Mouse (Mus musculus) spleen, embryonic (tissue): ENCODE measurements around the gene Adgrg1.
"Not testable (repeated sequence)": the region's sequence is repeated elsewhere in the genome, so short reads cannot be mapped to it uniquely, and the experiment has no call there.

Source experiments
- CTCF ChIA-PET: fragments of 350-600 bp; sonication (Branson Sonifier 250); formaldehyde crosslinking; loops from one replicate; lab custom pipeline; 2022; lab: Charles Lee

Adgrg1 gene

GRCm38 (mm10) chr8:95025421-95025820 lies 50.9 kb downstream of the Adgrg1 start:
- CTCF ChIA-PET = no interaction called here

- CTCF ChIA-PET = not testable (repeated sequence)
These were observed 53.8 kb downstream of the Adgrg1 start for GRCm38 (mm10) chr8:95028391-95028790.

- CTCF ChIA-PET = no interaction called here
These were observed 62.8 kb downstream of the Adgrg1 start for GRCm38 (mm10) chr8:95037106-95037925.

DNA sequence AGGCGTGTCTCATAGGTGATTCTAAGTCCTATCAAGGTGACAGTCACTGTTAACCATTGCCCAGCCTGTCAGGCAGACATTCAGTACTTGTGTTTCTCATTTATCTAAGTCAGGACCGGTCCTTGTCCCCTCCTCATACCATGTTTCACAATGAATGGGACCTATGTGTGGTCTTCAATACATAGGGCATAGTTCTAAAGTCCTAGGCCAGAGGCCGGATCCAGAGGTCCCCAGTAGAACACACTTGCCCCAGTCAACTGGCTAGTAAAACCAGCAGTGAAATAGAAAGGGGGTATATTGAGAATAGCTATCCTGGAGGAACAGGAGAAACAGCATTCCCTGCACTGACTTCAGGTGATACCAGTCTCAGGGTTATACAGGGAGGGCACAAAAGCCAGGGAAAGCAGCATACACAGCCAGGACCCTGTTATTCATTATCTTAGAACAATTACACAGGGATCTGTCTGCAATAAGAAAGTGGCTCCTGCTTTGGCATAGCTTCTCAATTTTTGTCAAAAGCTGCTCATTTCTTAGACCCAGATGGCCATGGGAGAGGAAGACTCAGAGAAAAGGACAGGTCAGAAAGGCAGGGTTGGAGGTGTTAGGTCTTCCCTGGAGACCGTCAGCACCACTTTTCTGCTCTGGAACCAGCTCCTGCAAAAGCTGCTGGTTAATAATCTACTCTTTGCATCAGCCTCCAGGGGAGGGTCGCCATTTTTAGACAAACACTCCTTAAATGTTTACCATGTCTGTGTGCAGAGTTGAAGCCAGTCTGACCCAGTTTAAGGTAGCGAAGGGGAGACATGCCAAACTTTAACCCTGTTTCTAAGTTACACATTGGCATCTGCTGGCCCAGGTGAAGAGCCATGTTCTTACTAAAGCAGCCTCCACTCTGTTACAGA lies 67.6 kb downstream of the Adgrg1 start:
- CTCF ChIA-PET = no interaction called here

DNA sequence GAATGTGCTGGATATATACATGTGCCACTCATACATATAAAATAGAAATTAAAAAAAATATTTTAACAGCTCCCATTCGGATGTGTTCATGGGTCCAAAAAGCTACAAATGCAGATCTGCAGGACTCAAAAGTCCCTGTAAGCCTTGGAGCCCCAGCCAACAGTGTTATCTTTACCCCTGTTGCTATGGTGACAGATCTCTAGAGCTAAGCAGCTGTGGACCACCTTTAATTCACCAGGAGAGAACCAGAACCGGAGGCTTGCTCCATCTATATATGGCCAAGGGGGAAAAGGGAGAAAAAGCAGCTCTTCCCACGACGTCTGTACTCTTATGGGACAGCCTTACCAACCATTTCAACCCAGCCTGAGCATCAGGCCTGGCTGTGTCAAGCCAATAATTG lies 70.3 kb downstream of the Adgrg1 start:
- CTCF ChIA-PET = no interaction called here

DNA sequence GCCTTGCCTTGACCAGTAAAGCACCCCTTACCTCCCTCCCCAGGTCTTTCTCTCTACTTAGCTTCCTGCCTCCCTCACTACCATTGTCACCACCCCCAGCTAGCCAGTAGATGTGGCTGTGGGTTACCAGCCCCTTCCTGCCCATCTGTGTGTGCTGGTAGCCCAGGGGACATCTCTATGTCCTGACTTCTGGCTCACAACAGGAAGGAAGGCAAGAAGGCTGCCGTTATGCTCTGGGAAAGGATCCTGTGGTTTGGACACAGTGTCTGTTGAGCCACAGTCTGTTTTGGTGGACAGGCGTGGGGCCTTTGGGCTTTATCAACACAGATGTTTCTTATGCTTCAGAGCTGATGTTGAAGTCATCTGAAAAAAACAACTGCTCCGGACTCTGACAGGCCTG lies 72.4 kb downstream of the Adgrg1 start:
- CTCF ChIA-PET = no interaction called here

DNA sequence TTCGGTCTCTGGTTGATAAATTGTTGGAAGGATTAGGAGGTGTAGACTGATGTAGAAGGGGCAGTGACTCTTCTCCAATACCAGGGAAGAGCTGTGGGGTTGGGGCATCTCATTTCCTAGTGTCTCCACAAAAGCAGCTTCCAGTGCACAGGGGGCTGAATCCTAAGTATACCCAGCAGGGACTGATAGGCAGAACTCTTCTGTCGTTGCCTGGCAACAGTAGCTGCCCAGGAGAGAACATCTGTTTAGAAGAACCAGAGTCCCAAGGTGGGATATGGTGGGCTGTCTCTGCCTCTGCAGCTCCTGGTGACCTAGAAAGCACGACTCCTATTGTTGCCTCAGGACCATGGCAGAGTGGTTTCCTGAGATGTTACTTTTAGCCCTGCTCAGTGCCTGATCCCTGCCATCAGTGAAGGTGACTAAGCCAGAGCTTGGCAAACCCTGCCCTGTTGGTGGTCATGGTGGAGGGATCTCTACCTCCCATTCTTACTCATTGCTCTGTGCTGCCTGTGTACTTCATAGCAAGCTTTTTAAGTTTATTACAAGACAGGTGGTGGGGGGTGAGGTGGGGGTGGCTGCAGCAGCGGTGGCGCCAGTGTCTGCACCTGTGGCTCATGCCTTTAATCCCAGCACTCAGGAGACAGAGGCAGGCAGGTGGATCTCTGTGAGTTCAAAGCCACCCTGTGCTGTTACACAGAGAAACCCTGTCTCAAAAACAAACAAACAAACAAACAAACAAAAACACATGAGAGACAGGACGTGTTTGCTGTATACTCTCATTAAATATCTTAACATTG lies 73.5 kb downstream of the Adgrg1 start:
- CTCF ChIA-PET = no interaction called here

GRCm38 (mm10) chr8:95049636-95050035 lies 75.1 kb downstream of the Adgrg1 start:
- CTCF ChIA-PET = no interaction called here

GRCm38 (mm10) chr8:95054438-95054837 lies 79.9 kb downstream of the Adgrg1 start:
- CTCF ChIA-PET = interaction anchor here (0.7 kb wide), 1 partner anchor 270 kb away, joined by 3 read pairs; no protein-coding TSS in a partner anchor

DNA sequence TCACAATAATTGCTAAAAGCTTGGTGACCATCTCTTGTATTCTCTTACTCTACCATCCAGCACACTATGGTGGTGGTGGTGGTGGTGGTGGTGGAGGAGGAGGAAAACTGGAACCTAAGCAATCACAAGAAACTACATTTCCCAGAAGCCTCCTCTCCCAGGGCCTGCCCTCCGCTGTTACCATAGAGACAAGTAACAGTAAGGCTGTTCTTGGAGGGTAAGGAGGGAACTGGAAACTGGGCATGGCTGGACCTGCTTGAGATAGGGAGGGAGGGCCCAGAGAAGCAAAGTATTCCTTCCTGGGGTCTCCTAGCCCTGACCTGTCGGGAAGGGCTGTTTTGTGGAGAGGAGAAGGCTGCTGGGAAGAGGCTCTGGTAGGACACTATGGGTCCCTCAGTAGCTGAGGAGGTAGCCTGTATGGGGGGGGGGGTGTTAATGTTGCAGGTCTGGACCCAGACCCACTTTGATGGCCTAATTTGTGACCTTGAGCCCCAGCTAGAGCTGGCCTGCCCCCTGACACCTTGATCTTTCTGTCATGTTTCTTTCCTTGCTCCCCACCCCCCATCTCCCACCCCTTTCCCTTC lies 80.5 kb downstream of the Adgrg1 start, which contains the start of gene Drc7:
Drc7 (plus strand) TSS at position 177 of the 584 bp plus-strand sequence.
- CTCF ChIA-PET = interaction anchor here (0.7 kb wide), 1 partner anchor 270 kb away, joined by 3 read pairs; no protein-coding TSS in a partner anchor

GRCm38 (mm10) chr8:95056414-95056813 lies 81.9 kb downstream of the Adgrg1 start:
- CTCF ChIA-PET = no interaction called here

DNA sequence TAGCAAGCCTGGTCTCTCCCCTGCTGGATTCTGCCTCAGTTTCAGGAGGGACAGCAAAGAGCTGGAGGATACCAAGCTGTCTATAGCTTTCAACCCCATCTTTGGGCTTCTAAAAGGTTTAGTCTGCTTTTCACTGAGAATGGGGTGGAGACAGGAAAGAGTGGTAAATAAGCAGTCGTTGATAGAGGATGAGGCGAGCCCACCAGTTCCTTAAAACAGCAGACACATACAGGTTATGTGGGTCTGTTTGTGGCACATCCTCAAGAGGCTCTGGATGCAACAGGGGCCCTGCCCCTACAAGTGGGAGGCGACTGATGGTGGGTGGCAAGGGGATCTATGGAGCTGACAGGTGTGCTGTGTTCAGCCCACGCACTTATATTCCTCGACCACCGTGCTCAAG lies 84.1 kb downstream of the Adgrg1 start:
- CTCF ChIA-PET = no interaction called here

- CTCF ChIA-PET = no interaction called here
These were observed 85.4 kb downstream of the Adgrg1 start for GRCm38 (mm10) chr8:95059812-95060533.
